Mouse (Mus musculus) liver, embryonic 11.5 days (tissue): Measurements from ENCODE around the gene St8sia1. TPM values are rescaled to one million over a fixed set of nuclear protein-coding genes. Genes with fewer than 3 reads are reported as not detected.

ENCODE experiments used
- ATAC-seq: fragments of 200-750 bp; cut with Nextera tagmentation; replicated peaks from 2 replicates; pipeline ENCODE4 v1.8.0; 2017; ENCODE audit warnings: moderate number of reproducible peaks, mild to moderate bottlenecking, moderate TSS enrichment, moderate library complexity; ENCODE audit not compliant: low FRiP score
- DNase-seq: peaks from one replicate; pipeline ENCODE4 v3.0.0-alpha.2; 2017; ENCODE audit warnings: low spot score
- H3K27ac ChIP-seq: fragments of 300-500 bp; sonication (generic); 2 replicates; pipeline ENCODE4 v1.5.1; 2014; ENCODE audit warnings: mild to moderate bottlenecking, low read depth, low read length, control low read depth
- H3K27me3 ChIP-seq: fragments of 300-500 bp; sonication (generic); replicated peaks from 2 replicates; pipeline ENCODE4 v1.6.1; 2014; ENCODE audit warnings: low read length, mixed read lengths; ENCODE audit not compliant: control insufficient read depth, insufficient read depth
- H3K36me3 ChIP-seq: fragments of 300-500 bp; sonication (generic); 2 replicates; pipeline ENCODE4 v1.6.1; 2014; ENCODE audit warnings: mild to moderate bottlenecking, low read length, moderate library complexity, mixed read lengths; ENCODE audit not compliant: control insufficient read depth, insufficient read depth
- H3K4me1 ChIP-seq: fragments of 300-500 bp; sonication (generic); replicated peaks from 2 replicates; pipeline ENCODE4 v1.6.1; 2014; ENCODE audit warnings: low read length, mixed read lengths; ENCODE audit not compliant: control insufficient read depth, insufficient read depth
- H3K4me2 ChIP-seq: fragments of 300-500 bp; sonication (generic); 2 replicates; pipeline ENCODE4 v1.6.1; 2014; ENCODE audit warnings: mild to moderate bottlenecking, control low read depth, moderate library complexity
- H3K4me3 ChIP-seq: fragments of 300-500 bp; sonication (generic); 2 replicates; pipeline ENCODE4 v1.5.1; 2014; ENCODE audit warnings: low read depth, low read length, control low read depth
- H3K9ac ChIP-seq: fragments of 300-500 bp; sonication (generic); 2 replicates; pipeline ENCODE4 v1.6.1; 2014; ENCODE audit warnings: low read depth, low read length, control low read depth
- H3K9me3 ChIP-seq: fragments of 300-500 bp; sonication (generic); 2 replicates; pipeline ENCODE4 v1.6.1; 2016; ENCODE audit warnings: low read length, inconsistent platforms, mixed read lengths; ENCODE audit not compliant: control insufficient read depth
- WGBS: fragments of 180-500 bp; shearing (Covaris S2); extraction: QIAGEN DNeasy Blood & Tissue Kit; methylation state at CpG from one replicate; pipeline ENCODE4 v1.1.7; 2014; 5-methylcytosine and 5-hydroxymethylcytosine counted together
- polyA plus RNA-seq: library from polyadenylated mRNA; unstranded; fragments of >200 nt; fragmentation: Nextera tagmentation; extraction: Ambion mirVana; gene quantifications from 2 replicates; pipeline ENCODE4 v1.2.1, GENCODE M21; 2014

Gene St8sia1
- polyA plus RNA-seq, 1 experiment from 2014 or later: 2.1 TPM

GRCm38 (mm10) chr6:142802617-142803525 is 161.4 kb downstream of the St8sia1 start:
- Histone ChIP-seq H3K4me2 (no peak overlapping the region), H3K27me3 (no peaks in the 10 kb centered on the region), H3K4me1 (0 out of 2 replicates have a peak, but pooled peaks cover 4% of the 10 kb centered on the region), H3K9ac (no peak overlapping the region), H3K36me3 (no peaks in the 10 kb centered on the region), H3K27ac (no peak overlapping the region), H3K9me3 (no peaks in the 10 kb centered on the region), H3K4me3 (no peak overlapping the region)
- DNase-seq: no peak
- no peak for ATAC-seq
- WGBS: 64% methylated on average over 11 of the region's 11 CpGs

DNA sequence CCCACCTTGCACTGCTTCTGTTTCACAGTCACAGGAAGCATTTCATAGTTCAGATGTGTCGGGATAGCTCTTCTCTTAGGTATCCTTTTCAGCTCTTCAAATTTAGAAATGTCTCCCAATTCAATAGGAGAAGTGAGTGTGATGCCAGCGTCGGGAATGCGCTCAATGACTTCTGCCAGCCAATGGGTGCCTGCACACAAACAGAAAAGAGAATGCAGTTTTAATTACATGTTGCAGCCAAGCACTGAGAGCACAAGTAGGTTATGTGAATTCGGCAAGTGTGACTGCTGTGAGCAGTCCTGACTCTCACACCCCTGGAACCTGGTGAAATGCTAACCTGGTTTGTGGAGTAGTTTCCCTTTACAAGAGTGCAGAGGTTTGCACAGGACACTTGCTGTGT is 162.6 kb downstream of the St8sia1 start:
- WGBS: 85% methylated on average over 5 of the region's 5 CpGs
- no peak for DNase-seq

GRCm38 (mm10) chr6:142799704-142800374 is 164.4 kb downstream of the St8sia1 start:
- H3K36me3 ChIP-seq: no peaks in the 10 kb centered on the region
- H3K4me3 ChIP-seq: no peak overlapping the region
- DNase-seq (no peak), ATAC-seq (no peak; the same call in 1 of the 2 replicates)
- no peaks in the 10 kb centered on the region for H3K9me3 ChIP-seq
- no peak overlapping the region for H3K9ac ChIP-seq
- no peaks in the 10 kb centered on the region for H3K27me3 ChIP-seq
- no peak overlapping the region for H3K27ac ChIP-seq
- WGBS: 63% methylated on average over 7 of the region's 7 CpGs
- no peak overlapping the region for H3K4me2 ChIP-seq
- H3K4me1 ChIP-seq: 0 out of 2 replicates have a peak, but pooled peaks cover 4% of the 10 kb centered on the region

More for the DNA sequence above, 162.6 kb downstream of the St8sia1 start:
- H3K4me3 ChIP-seq: no peak overlapping the region
- no peaks in the 10 kb centered on the region for H3K36me3 ChIP-seq
- H3K27me3 ChIP-seq: no peaks in the 10 kb centered on the region
- H3K27ac ChIP-seq: no peak overlapping the region
- ATAC-seq: no peak
- H3K4me1 ChIP-seq: 0 out of 2 replicates have a peak, but pooled peaks cover 4% of the 10 kb centered on the region
- no peak overlapping the region for H3K9ac ChIP-seq
- no peak overlapping the region for H3K4me2 ChIP-seq
- no peaks in the 10 kb centered on the region for H3K9me3 ChIP-seq

GRCm38 (mm10) chr6:142798837-142799236 is 165.4 kb downstream of the St8sia1 start:
- Histone ChIP-seq H3K27ac (no peak overlapping the region), H3K4me1 (0 out of 2 replicates have a peak, but pooled peaks cover 4% of the 10 kb centered on the region), H3K27me3 (no peaks in the 10 kb centered on the region), H3K9ac (no peak overlapping the region), H3K36me3 (no peaks in the 10 kb centered on the region), H3K4me3 (no peak overlapping the region), H3K9me3 (no peaks in the 10 kb centered on the region), H3K4me2 (no peak overlapping the region)
- no peak for ATAC-seq
- WGBS: 69% methylated on average over 9 of the region's 9 CpGs
- no peak for DNase-seq

GRCm38 (mm10) chr6:142797996-142798395 is 166.3 kb downstream of the St8sia1 start:
- DNase-seq (no peak), ATAC-seq (no peak)
- 0 out of 2 replicates have a peak, but pooled peaks cover 6% of the 10 kb centered on the region for H3K4me1 ChIP-seq
- no peaks in the 10 kb centered on the region for H3K27me3 ChIP-seq
- no peaks in the 10 kb centered on the region for H3K9me3 ChIP-seq
- no peak overlapping the region for H3K27ac ChIP-seq
- H3K36me3 ChIP-seq: no peaks in the 10 kb centered on the region
- WGBS: 78% methylated on average over 1 of the region's 1 CpGs
- H3K9ac ChIP-seq: no peak overlapping the region
- H3K4me2 ChIP-seq: no peak overlapping the region
- no peak overlapping the region for H3K4me3 ChIP-seq

GRCm38 (mm10) chr6:142795655-142796441 is 168.4 kb downstream of the St8sia1 start:
- H3K4me2 ChIP-seq: no peak overlapping the region
- H3K9ac ChIP-seq: no peak overlapping the region
- no peak overlapping the region for H3K27ac ChIP-seq
- ATAC-seq (no peak; the same call in 1 of the 2 replicates), DNase-seq (no peak)
- H3K4me3 ChIP-seq: no peak overlapping the region
- no peaks in the 10 kb centered on the region for H3K27me3 ChIP-seq
- H3K9me3 ChIP-seq: no peaks in the 10 kb centered on the region
- WGBS: 59% methylated on average over 15 of the region's 15 CpGs
- no peaks in the 10 kb centered on the region for H3K36me3 ChIP-seq
- 0 out of 2 replicates have a peak, but pooled peaks cover 6% of the 10 kb centered on the region for H3K4me1 ChIP-seq

DNA sequence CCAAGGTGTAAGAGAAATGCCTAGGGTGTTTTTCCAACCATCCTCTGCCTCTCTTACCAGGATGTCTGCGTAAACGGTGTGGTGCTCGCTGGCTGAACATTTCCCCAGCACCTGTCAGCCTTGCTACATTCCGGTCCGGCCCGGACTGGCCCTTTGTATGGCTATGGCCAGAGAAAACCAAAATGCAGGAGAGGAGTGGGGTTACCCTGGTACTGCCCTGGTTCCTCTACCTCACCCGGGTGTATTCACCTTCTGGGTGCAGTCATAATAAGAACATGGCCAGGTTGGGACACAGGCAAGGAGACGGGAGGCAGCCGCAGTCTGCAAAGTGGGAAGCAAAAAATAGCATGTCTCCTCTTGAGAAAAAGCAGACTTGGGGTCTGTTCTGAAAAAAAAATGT is 169.2 kb downstream of the St8sia1 start:
- Histone ChIP-seq H3K4me3 (no peak overlapping the region), H3K27me3 (no peaks in the 10 kb centered on the region), H3K4me2 (no peak overlapping the region), H3K9ac (no peak overlapping the region), H3K27ac (no peak overlapping the region), H3K9me3 (no peaks in the 10 kb centered on the region), H3K4me1 (0 out of 2 replicates have a peak, but pooled peaks cover 6% of the 10 kb centered on the region), H3K36me3 (no peaks in the 10 kb centered on the region)
- DNase-seq (no peak), ATAC-seq (no peak)
- WGBS: 79% methylated on average over 9 of the region's 9 CpGs

- Histone ChIP-seq H3K4me3 (no peak overlapping the region), H3K9ac (no peak overlapping the region), H3K27me3 (no peaks in the 10 kb centered on the region), H3K9me3 (no peaks in the 10 kb centered on the region), H3K4me2 (no peak overlapping the region), H3K36me3 (no peaks in the 10 kb centered on the region), H3K4me1 (0 out of 2 replicates have a peak, but pooled peaks cover 2% of the 10 kb centered on the region), H3K27ac (no peak overlapping the region)
- 58% methylated on average over 7 of the region's 7 CpGs for WGBS
- no peak for DNase-seq
- no peak for ATAC-seq
Observed at GRCm38 (mm10) chr6:142793468-142793867, 170.8 kb downstream of the St8sia1 start.
